Mouse (Mus musculus) stomach, embryonic 14.5 days (tissue): ENCODE results near the gene Acp1. TPM values are rescaled to one million over a fixed set of nuclear protein-coding genes. Genes with fewer than 3 reads are reported as not detected.

Source experiments
- ATAC-seq: fragments of 200-750 bp; cut with Nextera tagmentation; 2 replicates; pipeline ENCODE4 v1.8.0; 2017; ENCODE audit warnings: low read depth, moderate TSS enrichment; ENCODE audit not compliant: insufficient number of reproducible peaks, insufficient read depth, low FRiP score
- H3K27ac ChIP-seq: fragments of 300-500 bp; sonication (generic); 2 replicates; pipeline ENCODE4 v1.5.1; 2014; ENCODE audit warnings: mild to moderate bottlenecking, low read length, moderate library complexity, mixed read lengths
- H3K27me3 ChIP-seq: fragments of 300-500 bp; sonication (generic); 2 replicates; pipeline ENCODE4 v1.6.1; 2014; ENCODE audit warnings: low read length, control low read depth, mixed read lengths; ENCODE audit not compliant: control insufficient read depth, insufficient read depth
- H3K36me3 ChIP-seq: fragments of 300-500 bp; sonication (generic); 2 replicates; pipeline ENCODE4 v1.6.1; 2014; ENCODE audit warnings: mild to moderate bottlenecking, control low read depth, low read length, moderate library complexity, mixed read lengths; ENCODE audit not compliant: control insufficient read depth, insufficient read depth
- H3K4me1 ChIP-seq: fragments of 300-500 bp; sonication (generic); 2 replicates; pipeline ENCODE4 v1.6.1; 2014; ENCODE audit warnings: low read length, control low read depth, mixed read lengths; ENCODE audit not compliant: control insufficient read depth, insufficient read depth
- H3K4me2 ChIP-seq: fragments of 300-500 bp; sonication (generic); replicated peaks from 2 replicates; pipeline ENCODE4 v1.6.1; 2014; ENCODE audit warnings: low read depth, low read length, control low read depth
- H3K4me3 ChIP-seq: fragments of 300-500 bp; sonication (generic); 2 replicates; pipeline ENCODE4 v1.5.1; 2014; ENCODE audit warnings: low read depth, low read length, control low read depth
- H3K9ac ChIP-seq: fragments of 300-500 bp; sonication (generic); replicated peaks from 2 replicates; pipeline ENCODE4 v1.6.1; 2014; ENCODE audit warnings: low read depth, mild to moderate bottlenecking, control low read depth, low read length, moderate library complexity, mixed read lengths
- H3K9me3 ChIP-seq: fragments of 300-500 bp; sonication (generic); 2 replicates; pipeline ENCODE4 v1.6.1; 2016; ENCODE audit warnings: low read depth, low read length, control low read depth; ENCODE audit not compliant: control insufficient read depth
- WGBS: fragments of 180-500 bp; shearing (Covaris S2); extraction: QIAGEN DNeasy Blood & Tissue Kit; methylation state at CpG from one replicate; pipeline ENCODE4 v1.1.7; 2014; 5-methylcytosine and 5-hydroxymethylcytosine counted together
- polyA plus RNA-seq: library from polyadenylated mRNA; unstranded; fragments of >200 nt; fragmentation: Nextera tagmentation; extraction: Ambion mirVana; gene quantifications from 2 replicates; pipeline ENCODE4 v1.2.1, GENCODE M21; 2014

Acp1 gene
- polyA plus RNA-seq, 1 experiment from 2014 or later = 184 TPM

DNA sequence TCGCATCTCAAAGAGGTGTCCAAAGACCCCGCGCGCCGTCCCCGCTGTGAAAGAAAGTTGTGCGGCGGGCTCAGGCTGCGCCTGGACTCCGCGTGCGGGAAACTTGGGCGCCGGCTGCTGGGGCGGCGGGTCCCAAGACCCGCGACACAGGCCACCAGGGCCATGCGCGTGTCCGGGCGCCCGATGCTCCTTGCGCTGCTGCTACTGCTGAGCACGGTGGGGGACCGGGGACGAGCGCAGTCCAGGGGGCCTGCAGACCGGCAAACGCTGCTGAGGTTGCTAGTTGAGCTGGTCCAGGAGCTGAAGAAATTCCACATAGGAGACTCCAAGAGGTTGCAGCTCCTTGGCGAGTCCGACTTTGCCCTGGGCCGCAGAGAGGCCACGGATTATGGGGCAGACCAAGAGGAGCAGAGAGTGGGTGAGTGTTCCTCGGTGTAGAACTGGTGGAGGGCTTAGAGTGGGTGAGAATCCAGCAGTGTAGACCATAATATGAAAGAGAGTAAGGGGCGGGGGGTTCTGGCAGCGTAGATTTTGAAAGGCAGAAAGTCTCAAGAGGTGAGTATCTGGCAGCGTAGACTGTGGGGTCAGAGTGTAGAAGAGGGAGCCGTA, 26.7 kb downstream of the Acp1 start:
- H3K27me3 ChIP-seq = peaks cover 37% of the 10 kb centered on the region
- WGBS = 8% methylated on average over 39 of the region's 39 CpGs

DNA sequence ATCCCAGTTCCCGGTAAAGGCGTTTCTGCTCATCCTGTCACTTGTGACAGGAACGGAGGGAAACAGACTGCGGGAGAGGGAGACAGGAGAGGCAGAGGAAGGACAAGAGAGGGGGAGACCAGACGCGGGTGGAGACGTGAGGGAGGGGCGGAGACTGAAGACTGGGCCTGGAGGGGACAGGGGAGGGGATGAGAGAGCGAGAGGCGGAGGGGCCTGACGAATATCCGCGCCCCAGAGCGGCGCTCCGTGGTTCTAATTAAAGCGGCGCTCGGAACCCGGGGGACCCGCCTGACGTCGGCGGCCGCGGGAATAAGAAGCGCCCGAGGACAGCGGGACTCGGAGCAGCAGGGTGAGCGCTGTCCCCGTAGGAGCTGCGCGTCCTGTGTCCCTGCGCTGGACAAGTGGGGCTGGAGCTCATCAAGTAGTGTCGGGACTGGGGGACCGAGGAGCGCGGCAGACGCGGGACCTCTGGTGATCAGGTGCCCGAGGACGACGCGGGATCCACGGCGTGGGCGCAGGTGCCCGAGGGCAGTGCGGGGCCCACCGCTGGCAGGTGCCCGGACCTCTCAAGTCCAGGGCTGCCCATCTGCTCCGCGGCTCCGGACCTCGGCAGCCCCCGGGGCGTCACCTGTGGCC, 27.3 kb downstream of the Acp1 start, which contains the start of gene Alkal2:
Gene Alkal2, plus strand, starts transcription at position 337 of the 636 bp plus-strand sequence.
- under 1% methylated on average over 58 of the region's 58 CpGs for WGBS
- Histone ChIP-seq H3K27ac (no peak within 1 kb of the TSS), H3K4me3 (peak within 1 kb of the TSS; percentile 44), H3K27me3 (peaks cover 37% of the 10 kb centered on the region), H3K9me3 (no peaks in the 10 kb centered on the region), H3K36me3 (no peaks in the 10 kb centered on the region), H3K4me2 (peak within 1 kb of the TSS; percentile 91), H3K9ac (no peak within 1 kb of the TSS; the same call in 1 of the 2 replicates), H3K4me1 (peaks cover 6% of the 10 kb centered on the region; the same call in 1 of the 2 replicates)
- peak; percentile 53; the same call in 1 of the 2 replicates for ATAC-seq

More for the DNA sequence above, 26.7 kb downstream of the Acp1 start:
- Histone ChIP-seq H3K27ac (no peak overlapping the region), H3K9me3 (no peaks in the 10 kb centered on the region), H3K4me3 (peak overlapping the region; percentile 44), H3K9ac (no peak overlapping the region), H3K4me1 (peaks cover 6% of the 10 kb centered on the region; the same call in 1 of the 2 replicates), H3K36me3 (no peaks in the 10 kb centered on the region), H3K4me2 (peak overlapping the region; percentile 91)
- ATAC-seq = peak; percentile 63; the same call in 1 of the 2 replicates

DNA sequence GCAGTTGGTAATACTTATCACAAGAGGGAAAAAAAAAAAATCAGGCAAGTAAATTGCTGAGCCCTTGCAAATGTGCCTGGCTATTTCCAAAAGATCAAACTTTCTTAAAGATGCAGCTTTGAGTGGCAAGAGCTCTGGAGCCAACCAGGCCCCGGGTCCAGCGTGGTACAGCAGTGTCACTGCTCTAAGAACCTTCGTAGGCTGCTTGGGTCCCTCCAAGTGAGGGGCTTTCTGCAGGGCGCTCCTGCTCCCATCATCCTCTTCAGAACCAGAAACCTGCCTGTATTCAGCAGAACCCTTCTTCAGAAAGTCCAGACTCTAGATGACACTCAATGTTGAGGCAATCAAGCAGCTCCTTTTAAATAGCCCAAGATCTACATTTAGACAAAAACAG, 27.8 kb downstream of the Acp1 start:
- H3K27me3 ChIP-seq = peaks cover 37% of the 10 kb centered on the region
- H3K36me3 ChIP-seq = no peaks in the 10 kb centered on the region
- no peak overlapping the region for H3K9ac ChIP-seq
- WGBS = 24% methylated on average over 4 of the region's 4 CpGs
- ATAC-seq = no peak
- peak overlapping the region; percentile 44 for H3K4me3 ChIP-seq
- H3K4me1 ChIP-seq = peaks cover 6% of the 10 kb centered on the region; the same call in 1 of the 2 replicates
- H3K27ac ChIP-seq = no peak overlapping the region
- peak overlapping the region; percentile 91 for H3K4me2 ChIP-seq
- H3K9me3 ChIP-seq = no peaks in the 10 kb centered on the region

DNA sequence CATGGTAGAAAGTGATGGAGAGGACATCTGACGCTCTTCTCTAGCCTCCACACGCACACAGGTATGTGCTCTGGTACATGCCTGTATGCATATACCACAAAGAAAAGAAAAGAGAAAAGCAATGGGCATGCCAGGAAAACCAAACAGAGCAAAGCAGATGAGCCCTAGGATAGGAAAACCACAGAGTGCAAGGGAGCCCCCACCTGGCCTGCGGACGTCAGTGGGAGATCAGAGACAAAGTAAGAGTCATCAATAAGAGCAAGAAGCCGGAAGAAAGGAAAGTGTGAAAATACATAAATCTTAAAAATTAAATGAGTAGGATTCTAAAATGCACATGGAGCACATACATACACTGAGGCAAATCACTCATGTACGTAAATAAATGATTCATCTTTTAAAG, 31.9 kb downstream of the Acp1 start:
- WGBS = 68% methylated on average over 6 of the region's 6 CpGs

DNA sequence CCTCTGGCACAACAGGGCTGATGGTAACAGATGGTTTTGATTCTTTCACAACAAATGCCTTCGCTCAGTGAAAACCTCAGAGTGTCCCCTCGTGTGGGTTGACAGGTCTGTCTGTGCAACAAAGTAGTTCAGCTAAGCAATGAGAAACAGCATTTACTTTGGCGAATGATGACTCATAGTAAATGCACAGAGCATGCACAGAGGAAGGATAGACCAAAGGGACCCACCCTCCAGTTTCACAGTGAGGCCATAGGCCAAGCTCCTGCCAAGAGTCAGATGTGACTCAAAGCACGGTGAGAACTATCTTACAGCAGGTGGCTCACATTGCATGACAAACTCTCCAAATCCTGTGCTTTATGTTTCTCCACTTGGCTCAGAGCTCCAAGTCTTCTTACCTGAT, 45.6 kb downstream of the Acp1 start:
- Histone ChIP-seq H3K4me2 (no peak overlapping the region), H3K27ac (no peak overlapping the region), H3K4me3 (no peak overlapping the region), H3K9ac (no peak overlapping the region), H3K4me1 (no peaks in the 10 kb centered on the region), H3K9me3 (no peaks in the 10 kb centered on the region), H3K36me3 (no peaks in the 10 kb centered on the region), H3K27me3 (no peaks in the 10 kb centered on the region)
- no peak for ATAC-seq
- WGBS = 66% methylated on average over 4 of the region's 4 CpGs

More for the DNA sequence above, 31.9 kb downstream of the Acp1 start:
- no peak overlapping the region for H3K27ac ChIP-seq
- H3K27me3 ChIP-seq = peaks cover 21% of the 10 kb centered on the region
- H3K4me3 ChIP-seq = no peak overlapping the region
- H3K9ac ChIP-seq = no peak overlapping the region
- H3K36me3 ChIP-seq = no peaks in the 10 kb centered on the region
- ATAC-seq = no peak
- peaks cover 3% of the 10 kb centered on the region; the same call in 1 of the 2 replicates for H3K4me1 ChIP-seq
- no peaks in the 10 kb centered on the region for H3K9me3 ChIP-seq
- H3K4me2 ChIP-seq = no peak overlapping the region

DNA sequence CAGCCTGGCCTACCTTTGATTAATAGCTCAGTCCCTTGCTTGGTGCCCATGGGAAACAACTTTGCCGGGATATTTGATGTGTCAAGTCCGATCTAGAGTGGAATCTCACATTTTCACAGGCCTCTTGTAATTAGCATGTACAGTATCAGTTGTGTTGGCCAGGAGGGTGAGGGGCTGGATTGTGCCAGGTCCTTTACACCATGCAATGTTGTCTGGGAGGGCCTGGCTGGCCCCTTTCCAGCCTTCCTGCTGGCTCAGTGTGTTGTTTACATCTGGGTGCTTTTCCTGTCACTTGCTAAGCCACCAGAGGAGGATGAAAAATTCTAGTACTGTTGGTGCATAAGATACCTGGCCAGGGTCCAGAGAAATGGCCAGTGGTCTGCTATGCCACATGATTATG, 47.0 kb downstream of the Acp1 start:
- no peaks in the 10 kb centered on the region for H3K4me1 ChIP-seq
- H3K27me3 ChIP-seq = no peaks in the 10 kb centered on the region
- no peak overlapping the region for H3K4me2 ChIP-seq
- no peak overlapping the region for H3K27ac ChIP-seq
- no peak overlapping the region for H3K4me3 ChIP-seq
- H3K9me3 ChIP-seq = no peaks in the 10 kb centered on the region
- H3K9ac ChIP-seq = no peak overlapping the region
- WGBS = 44% methylated on average over 2 of the region's 2 CpGs
- H3K36me3 ChIP-seq = no peaks in the 10 kb centered on the region
- no peak for ATAC-seq

DNA sequence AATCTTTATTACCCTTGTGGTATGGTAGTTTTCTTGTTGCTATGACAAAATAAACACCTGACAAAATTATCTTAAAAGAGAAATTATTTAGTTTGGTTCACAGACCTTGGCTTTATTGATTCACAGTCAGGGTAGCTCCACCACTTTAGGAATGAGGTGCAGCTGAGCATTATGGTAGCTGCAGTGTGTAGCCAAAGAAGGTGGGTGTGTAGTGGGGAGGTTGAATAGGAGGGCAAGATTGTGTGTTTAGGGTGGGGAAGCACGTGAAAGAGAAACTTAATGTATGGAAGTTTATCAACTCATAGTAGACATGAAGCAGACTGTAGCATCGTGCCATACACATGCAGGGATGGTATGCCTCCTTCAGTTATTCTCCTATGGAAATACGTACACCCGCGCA, 55.2 kb downstream of the Acp1 start:
- H3K4me2 ChIP-seq = no peak overlapping the region
- H3K9me3 ChIP-seq = no peaks in the 10 kb centered on the region
- no peak for ATAC-seq
- H3K36me3 ChIP-seq = no peaks in the 10 kb centered on the region
- no peak overlapping the region for H3K4me3 ChIP-seq
- H3K27me3 ChIP-seq = no peaks in the 10 kb centered on the region
- H3K9ac ChIP-seq = no peak overlapping the region
- H3K27ac ChIP-seq = no peak overlapping the region
- WGBS = 78% methylated on average over 5 of the region's 5 CpGs
- no peaks in the 10 kb centered on the region for H3K4me1 ChIP-seq

DNA sequence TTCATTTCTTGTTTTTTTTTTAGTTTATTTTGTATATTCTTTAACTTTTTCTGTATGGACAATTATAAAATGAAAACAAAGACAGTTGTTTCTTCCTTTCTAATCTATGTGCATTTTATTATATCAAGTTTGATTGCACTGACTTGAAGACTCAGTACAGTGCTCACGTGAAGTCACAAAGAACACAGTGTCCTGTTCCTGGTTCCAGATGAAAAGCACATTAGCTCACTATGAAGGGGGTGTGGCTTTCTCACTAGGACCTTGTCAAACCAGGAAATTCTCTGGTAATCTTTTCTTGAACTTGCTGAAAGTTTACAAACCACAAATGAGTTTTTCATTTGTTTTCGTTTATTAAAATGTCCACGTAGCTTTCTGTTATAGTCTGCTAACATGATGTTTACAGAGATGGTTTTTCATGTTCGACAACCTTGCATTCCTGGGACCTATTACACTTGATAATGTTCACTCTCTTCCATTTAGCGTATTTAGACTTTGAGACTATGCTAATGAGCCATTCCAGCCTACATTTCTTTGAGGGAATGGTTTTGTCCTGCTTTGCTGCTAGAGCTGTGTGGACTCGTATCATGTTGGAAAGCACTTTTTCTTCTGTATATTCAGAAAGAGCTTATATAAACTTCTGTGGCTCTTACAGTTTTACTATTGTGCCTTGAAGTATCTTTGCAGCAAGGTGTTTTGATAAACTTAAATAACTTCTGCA, 55.8 kb downstream of the Acp1 start:
- ATAC-seq = no peak
- no peaks in the 10 kb centered on the region for H3K27me3 ChIP-seq
- no peak overlapping the region for H3K4me2 ChIP-seq
- H3K9ac ChIP-seq = no peak overlapping the region
- H3K36me3 ChIP-seq = no peaks in the 10 kb centered on the region
- no peak overlapping the region for H3K27ac ChIP-seq
- no peak overlapping the region for H3K4me3 ChIP-seq
- no peaks in the 10 kb centered on the region for H3K9me3 ChIP-seq
- WGBS = 49% methylated on average over 6 of the region's 6 CpGs
- no peaks in the 10 kb centered on the region for H3K4me1 ChIP-seq
